Comparison of ENCODE assay signal across 19 mouse cellular contexts in the genomic region with DNA sequence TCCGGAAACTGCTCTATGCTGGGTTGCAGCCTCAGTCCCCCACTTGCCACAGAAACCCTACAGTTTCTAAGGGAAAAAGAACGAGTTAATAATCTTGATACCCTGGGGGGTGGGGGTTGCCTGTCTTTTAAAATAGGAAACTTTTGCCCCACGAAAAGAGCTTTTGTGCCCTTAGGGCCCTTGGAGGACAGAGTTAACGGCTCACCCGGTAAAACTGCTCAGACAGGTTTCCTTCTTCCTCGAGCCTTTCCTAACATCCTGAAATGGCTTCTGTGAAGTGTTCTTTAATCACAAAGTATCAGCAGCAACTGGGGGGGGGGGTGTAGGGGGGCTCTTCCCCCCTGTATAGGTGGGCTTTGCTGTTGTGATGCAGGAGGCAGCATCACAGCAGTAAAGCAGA. TPM values are rescaled to one million over a fixed set of nuclear protein-coding genes. Genes with fewer than 3 reads are reported as not detected.
A peak's percentile ranks its signal among the peaks of the same experiment; 100 is the strongest.
DNase-seq lines count a peak whose midpoint lies in the region; ATAC-seq and TF ChIP-seq lines count a peak whose summit lies in the region.
"Had no signal": no experiment of that assay in that cellular context is flagged by ENCODE, and none has a peak within 500 bp of the region (broad histone marks: within the 10 kb centered on the region; RNA-seq: fewer than 3 reads in every experiment).

No protein-coding gene starts in this region.

- H3K9me3 ChIP-seq in intestine, embryonic 14.5 days (ENCODE audit: control insufficient read depth, low read length), result no peaks in the 10 kb centered on the region
- H3K9me3 ChIP-seq in intestine, embryonic 15.5 days, result no peaks in the 10 kb centered on the region
- H3K9me3 ChIP-seq in lung, embryonic 15.5 days, result no peaks in the 10 kb centered on the region
- no peaks in the 10 kb centered on the region for H3K9me3 ChIP-seq in embryonic facial prominence, embryonic 10.5 days
- H3K9me3 ChIP-seq: forebrain, embryonic 13.5 days; hindbrain, embryonic 12.5 days had no signal

- TF ChIP-seq POLR2A in lung, adult 2 months (IDR thresholded peaks at IDR 0.05; ENCODE audit: borderline replicate concordance, extremely low read depth, low read depth, low read length), result no peak

- no peak for TF ChIP-seq CTCF in lung, adult 2 months (IDR thresholded peaks at IDR 0.05; ENCODE audit: insufficient read depth, low read length)

- peak overlapping the region; percentile 19; the same call in 1 of the 2 replicates for H3K27ac ChIP-seq in intestine, embryonic 14.5 days (ENCODE audit: low read depth)
- H3K27ac ChIP-seq in intestine, embryonic 15.5 days, result no peak overlapping the region; the same call in 1 of the 2 replicates
- H3K27ac ChIP-seq in lung, embryonic 15.5 days, result peak overlapping the region; percentile 77
- H3K27ac ChIP-seq in embryonic facial prominence, embryonic 10.5 days (replicated peaks), result 0 out of 2 replicates have a peak overlapping the region, but pooled peaks have one; percentile 51
- H3K27ac ChIP-seq: forebrain, embryonic 13.5 days; hindbrain, embryonic 12.5 days; layer of hippocampus, adult 2 months; liver, embryonic 14.5 days had no signal

- H3K36me3 ChIP-seq in intestine, embryonic 14.5 days (ENCODE audit: control insufficient read depth, insufficient read depth, low read length), result peaks cover 7% of the 10 kb centered on the region
- H3K36me3 ChIP-seq in intestine, embryonic 15.5 days, result peaks cover under 1% of the 10 kb centered on the region
- H3K36me3 ChIP-seq in lung, embryonic 15.5 days, result peaks cover 2% of the 10 kb centered on the region; the same call in 1 of the 2 replicates
- peaks cover 18% of the 10 kb centered on the region for H3K36me3 ChIP-seq in embryonic facial prominence, embryonic 10.5 days (replicated peaks)

- H3K4me1 ChIP-seq in intestine, embryonic 14.5 days (replicated peaks; ENCODE audit: control insufficient read depth, insufficient read depth, low read length), result no peaks in the 10 kb centered on the region; the same call in 1 of the 2 replicates
- H3K4me1 ChIP-seq in intestine, embryonic 15.5 days (replicated peaks), result 0 out of 2 replicates have a peak, but pooled peaks cover 5% of the 10 kb centered on the region
- peaks cover 20% of the 10 kb centered on the region for H3K4me1 ChIP-seq in lung, embryonic 15.5 days
- H3K4me1 ChIP-seq in lung, adult 2 months (ENCODE audit: control insufficient read depth, insufficient read depth, low read length), result peaks cover 5% of the 10 kb centered on the region
- peaks cover 19% of the 10 kb centered on the region for H3K4me1 ChIP-seq in embryonic facial prominence, embryonic 10.5 days
- H3K4me1 ChIP-seq: forebrain, embryonic 13.5 days; hindbrain, embryonic 12.5 days had no signal

- H3K4me3 ChIP-seq in intestine, embryonic 14.5 days (ENCODE audit: low read depth, low read length), result no peak overlapping the region
- H3K4me3 ChIP-seq in intestine, embryonic 15.5 days (replicated peaks), result no peak overlapping the region
- H3K4me3 ChIP-seq in lung, embryonic 15.5 days, result no peak overlapping the region
- H3K4me3 ChIP-seq in lung, adult 2 months (replicated peaks; ENCODE audit: extremely low read depth, low read depth, low read length), result no peak overlapping the region
- H3K4me3 ChIP-seq in embryonic facial prominence, embryonic 10.5 days, result no peak overlapping the region
- H3K4me3 ChIP-seq: forebrain, embryonic 13.5 days; hindbrain, embryonic 12.5 days; layer of hippocampus, adult 2 months; megakaryocyte, embryonic 14.5 days had no signal

- ATAC-seq in intestine, embryonic 14.5 days (replicated peaks; ENCODE audit: low FRiP score, low TSS enrichment, low read depth), result no peak
- no peak for ATAC-seq in intestine, embryonic 15.5 days
- no peak for ATAC-seq in lung, embryonic 15.5 days (ENCODE audit: borderline replicate concordance, extremely low read depth, low FRiP score, low TSS enrichment)
- ATAC-seq in megakaryocyte-erythroid progenitor cell, adult 5-6 weeks (replicated peaks; ENCODE audit: low FRiP score, low TSS enrichment, poor library complexity, severe bottlenecking), result no peak
- ATAC-seq: forebrain, embryonic 13.5 days; inflammation-experienced regulatory T-cells, adult 6 months had no signal

- H3K9ac ChIP-seq in intestine, embryonic 14.5 days (ENCODE audit: low read length), result no peak overlapping the region
- no peak overlapping the region for H3K9ac ChIP-seq in intestine, embryonic 15.5 days
- H3K9ac ChIP-seq in lung, embryonic 15.5 days, result no peak overlapping the region
- H3K9ac ChIP-seq: forebrain, embryonic 13.5 days; hindbrain, embryonic 12.5 days; liver, embryonic 14.5 days had no signal

- no peak overlapping the region for H3K4me2 ChIP-seq in intestine, embryonic 14.5 days (ENCODE audit: low read length)
- no peak overlapping the region for H3K4me2 ChIP-seq in intestine, embryonic 15.5 days (replicated peaks)
- H3K4me2 ChIP-seq in lung, embryonic 15.5 days, result peak overlapping the region; percentile 16; the same call in 1 of the 2 replicates
- H3K4me2 ChIP-seq: forebrain, embryonic 13.5 days; hindbrain, embryonic 12.5 days had no signal

- DNase-seq in intestine, embryonic 14.5 days (ENCODE audit: low spot score), result peak; percentile 59
- no peak for DNase-seq in lung, adult 2 months
- DNase-seq in embryonic facial prominence, embryonic 10.5 days (ENCODE audit: low spot score), result no peak
- DNase-seq in lung, postnatal 25 days (ENCODE audit: low spot score), result peak; percentile 51
- no peak for DNase-seq in retina, postnatal 1 day
- DNase-seq: adrenal gland, postnatal 10 days; cerebellum, adult 2 months; gastrocnemius, postnatal 36 days; right cerebral cortex, adult 18-20 months; thymus, postnatal 4 days had no signal

- 43% methylated on average over 6 of the region's 6 CpGs for WGBS in intestine, embryonic 14.5 days
- 44% methylated on average over 6 of the region's 6 CpGs for WGBS in intestine, embryonic 15.5 days
- 37% methylated on average over 6 of the region's 6 CpGs for WGBS in lung, embryonic 15.5 days
- 50% methylated on average over 6 of the region's 6 CpGs for WGBS in lung, adult 2 months
- WGBS in embryonic facial prominence, embryonic 10.5 days, result 29% methylated on average over 6 of the region's 6 CpGs

- H3K27me3 ChIP-seq in intestine, embryonic 14.5 days (replicated peaks; ENCODE audit: control insufficient read depth, insufficient read depth, low read length), result no peaks in the 10 kb centered on the region
- H3K27me3 ChIP-seq in intestine, embryonic 15.5 days (replicated peaks), result no peaks in the 10 kb centered on the region
- no peaks in the 10 kb centered on the region for H3K27me3 ChIP-seq in lung, embryonic 15.5 days
- no peaks in the 10 kb centered on the region for H3K27me3 ChIP-seq in embryonic facial prominence, embryonic 10.5 days (replicated peaks; ENCODE audit: low read depth, poor library complexity, severe bottlenecking)
- H3K27me3 ChIP-seq: forebrain, embryonic 13.5 days; hindbrain, embryonic 12.5 days had no signal

RNA-seq across cellular contexts. Expression of gene Wee1, which starts 21.0 kb away (rescaled TPM):
- polyA plus RNA-seq in intestine, embryonic 14.5 days (2014; fragmentation: Nextera tagmentation; extraction: Ambion mirVana), result 40.2 and 41.8 TPM in 2 replicates
- 26.3 and 31.1 TPM in 2 replicates for polyA plus RNA-seq in intestine, embryonic 15.5 days (2015; fragmentation: Nextera tagmentation; extraction: Ambion mirVana)
- 31.4 and 32.9 TPM in 2 replicates for polyA plus RNA-seq in lung, embryonic 15.5 days (2015; fragmentation: Nextera tagmentation; extraction: Ambion mirVana)
- 2.9 and 5.9 TPM in 2 replicates for polyA plus RNA-seq in lung, adult 2 months (2012; rRNA removed)
- 28.6 and 29.4 TPM in 2 replicates for polyA plus RNA-seq in embryonic facial prominence, embryonic 10.5 days (2016; fragmentation: Nextera tagmentation; extraction: Ambion mirVana)
- 42.8 and 48.8 TPM in 2 replicates for total RNA-seq in megakaryocyte-erythroid progenitor cell, adult 5-6 weeks (2014; fragmentation: Nextera tagmentation)
- total RNA-seq in megakaryocyte-erythroid progenitor cell, adult 5-6 weeks (2017), result 27.0 and 27.8 TPM in 2 replicates

RNA-seq across cellular contexts. Expression of gene Zfp143, which starts 39.8 kb away (rescaled TPM):
- 18.6 and 20.1 TPM in 2 replicates for polyA plus RNA-seq in intestine, embryonic 14.5 days (2014; fragmentation: Nextera tagmentation; extraction: Ambion mirVana)
- 15.0 and 15.6 TPM in 2 replicates for polyA plus RNA-seq in intestine, embryonic 15.5 days (2015; fragmentation: Nextera tagmentation; extraction: Ambion mirVana)
- 20.7 and 21.2 TPM in 2 replicates for polyA plus RNA-seq in lung, embryonic 15.5 days (2015; fragmentation: Nextera tagmentation; extraction: Ambion mirVana)
- 12.5 and 15.0 TPM in 2 replicates for polyA plus RNA-seq in lung, adult 2 months (2012; rRNA removed)
- 26.1 and 26.8 TPM in 2 replicates for polyA plus RNA-seq in embryonic facial prominence, embryonic 10.5 days (2016; fragmentation: Nextera tagmentation; extraction: Ambion mirVana)
- total RNA-seq in megakaryocyte-erythroid progenitor cell, adult 5-6 weeks (2014; fragmentation: Nextera tagmentation), result 18.8 and 25.7 TPM in 2 replicates
- 30.1 and 47.0 TPM in 2 replicates for total RNA-seq in megakaryocyte-erythroid progenitor cell, adult 5-6 weeks (2017)

Comparison
In these comparisons a context has a peak if more than half of its experiments do, and no peak if none do; other contexts are left out.
1. DNase-seq: peak in intestine, embryonic 14.5 days (single experiment) and lung, postnatal 25 days (single experiment); none in lung, adult 2 months (single experiment), embryonic facial prominence, embryonic 10.5 days (single experiment) and retina, postnatal 1 day (single experiment).